Mouse (Mus musculus) CH12.LX (cell line): Measurements from ENCODE around the gene Zc3h4. TPM values are rescaled to one million over a fixed set of nuclear protein-coding genes. Genes with fewer than 3 reads are reported as not detected.

Experiments
- DNase-seq: peaks from one replicate; pipeline ENCODE4 v3.0.0-alpha.2; 2013; ENCODE audit errors: extremely low read depth
- H3K27ac ChIP-seq: 2 replicates; pipeline ENCODE4 v1.5.1; 2012; ENCODE audit warnings: low read depth, mild to moderate bottlenecking, control low read depth, moderate library complexity; ENCODE audit not compliant: insufficient read depth
- H3K27me3 ChIP-seq: replicated peaks from 2 replicates; pipeline ENCODE3; 2012; ENCODE audit warnings: inconsistent platforms
- H3K36me3 ChIP-seq, 2 experiments: replicated peaks in 1 of 2; 2 replicates each; pipeline versions ENCODE3 to v1.6.1; 2012; ENCODE audit warnings: inconsistent platforms in 1 of 2, low read length in 1 of 2, mild to moderate bottlenecking in 1 of 2, mixed read lengths in 1 of 2, moderate library complexity in 1 of 2; ENCODE audit not compliant: control insufficient read depth in 1 of 2, insufficient read depth in 1 of 2
- H3K4me1 ChIP-seq, 2 experiments: 2 replicates each; pipeline ENCODE4 v1.6.1; 2012; ENCODE audit warnings: inconsistent platforms in 1 of 2, moderate library complexity in 1 of 2; ENCODE audit not compliant: insufficient read depth in 2 of 2, control insufficient read depth in 1 of 2
- H3K4me2 ChIP-seq: 2 replicates; pipeline ENCODE4 v1.6.1; 2012; ENCODE audit warnings: low read depth, mild to moderate bottlenecking, control low read depth; ENCODE audit not compliant: poor library complexity, insufficient read depth, severe bottlenecking
- H3K4me3 ChIP-seq, 3 experiments: fragments of 150-350 bp in 1 of 3; sonication (generic) in 1 of 3; replicated peaks in 1 of 3; 2 replicates each; pipeline versions ENCODE3 to v1.5.1; 2011 to 2012; ENCODE audit warnings: low read depth in 2 of 3, low read length in 2 of 3, mild to moderate bottlenecking in 2 of 3, moderate library complexity in 2 of 3, control low read depth in 1 of 3, improper control_type of control experiment in 1 of 3, inconsistent platforms in 1 of 3, mixed read lengths in 1 of 3; ENCODE audit not compliant: poor library complexity in 1 of 3
- H3K79me2 ChIP-seq: replicated peaks from 2 replicates; pipeline ENCODE4 v1.6.1; 2012; ENCODE audit warnings: mild to moderate bottlenecking, moderate library complexity; ENCODE audit not compliant: control insufficient read depth, poor library complexity, insufficient read depth, severe bottlenecking; ENCODE audit errors: extremely low read depth
- H3K9ac ChIP-seq: 2 replicates; pipeline ENCODE4 v1.6.1; 2012; ENCODE audit warnings: low read depth, mild to moderate bottlenecking, control low read depth, moderate library complexity; ENCODE audit not compliant: insufficient read depth
- H3K9me3 ChIP-seq: replicated peaks from 2 replicates; pipeline ENCODE3; 2012; ENCODE audit warnings: low read length, inconsistent platforms, mixed read lengths
- CTCF ChIP-seq, 2 experiments: IDR thresholded peaks in 1 of 2; conservative IDR thresholded peaks in 1 of 2; 2 replicates each; pipeline ENCODE4 v1.5.1; 2011 to 2012; ENCODE audit warnings: low read depth in 2 of 2, low read length in 2 of 2, improper control_type of control experiment in 1 of 2, inconsistent platforms in 1 of 2, mild to moderate bottlenecking in 1 of 2, moderate library complexity in 1 of 2
- ELF1 ChIP-seq: IDR thresholded peaks from 2 replicates; pipeline ENCODE4 v1.6.1; 2014; ENCODE audit warnings: low read depth, mild to moderate bottlenecking, inconsistent platforms, low read length, improper control_type of control experiment
- EP300 ChIP-seq: IDR thresholded peaks from 2 replicates; pipeline ENCODE4 v1.6.1; 2011; ENCODE audit warnings: low read length, improper control_type of control experiment
- ETS1 ChIP-seq: conservative IDR thresholded peaks from 2 replicates; pipeline ENCODE4 v1.6.1; 2012; ENCODE audit warnings: low read depth, mild to moderate bottlenecking, inconsistent platforms, low read length, improper control_type of control experiment, moderate library complexity
- GABPA ChIP-seq: IDR thresholded peaks from 2 replicates; pipeline ENCODE4 v1.6.1; 2012; ENCODE audit warnings: low read depth, low read length, improper control_type of control experiment, inconsistent platforms; ENCODE audit not compliant: insufficient replicate concordance
- HCFC1 ChIP-seq: IDR thresholded peaks from 2 replicates; pipeline ENCODE4 v1.6.1; 2012; ENCODE audit warnings: low read depth, mild to moderate bottlenecking, inconsistent platforms, low read length, improper control_type of control experiment
- IRF4 ChIP-seq: IDR thresholded peaks from 2 replicates; pipeline ENCODE4 v1.6.1; 2014; ENCODE audit warnings: low read depth, mild to moderate bottlenecking, inconsistent platforms, low read length, improper control_type of control experiment
- JUN ChIP-seq: IDR thresholded peaks from 2 replicates; pipeline ENCODE4 v1.6.1; 2011; ENCODE audit warnings: low read depth, mild to moderate bottlenecking, low read length, improper control_type of control experiment, moderate library complexity; ENCODE audit not compliant: insufficient read depth
- JUND ChIP-seq: conservative IDR thresholded peaks from 2 replicates; pipeline ENCODE4 v1.6.1; 2011; ENCODE audit warnings: low read depth, low read length, improper control_type of control experiment
- KAT2A ChIP-seq: IDR thresholded peaks from 2 replicates; pipeline ENCODE4 v1.6.1; 2012; ENCODE audit warnings: low read length, improper control_type of control experiment, inconsistent platforms; ENCODE audit not compliant: insufficient replicate concordance
- MAFK ChIP-seq: IDR thresholded peaks from 2 replicates; pipeline ENCODE4 v1.6.1; 2011; ENCODE audit warnings: low read length, improper control_type of control experiment; ENCODE audit not compliant: insufficient replicate concordance
- MAZ ChIP-seq: IDR thresholded peaks from 2 replicates; pipeline ENCODE4 v1.6.1; 2012; ENCODE audit warnings: low read depth, mild to moderate bottlenecking, inconsistent platforms, low read length, improper control_type of control experiment, moderate library complexity
- MEF2A ChIP-seq: IDR thresholded peaks from 2 replicates; pipeline ENCODE4 v1.6.1; 2014; ENCODE audit warnings: low read depth, mild to moderate bottlenecking, inconsistent platforms, low read length, improper control_type of control experiment, borderline replicate concordance
- MXI1 ChIP-seq: IDR thresholded peaks from 2 replicates; pipeline ENCODE4 v1.6.1; 2011; ENCODE audit warnings: mild to moderate bottlenecking, low read depth, low read length, improper control_type of control experiment
- MYC ChIP-seq: IDR thresholded peaks from 2 replicates; pipeline ENCODE4 v1.6.1; 2011; ENCODE audit warnings: low read depth, mild to moderate bottlenecking, improper control_type of control experiment, low read length
- NELFE ChIP-seq: IDR thresholded peaks from 2 replicates; pipeline ENCODE4 v1.6.1; 2011; ENCODE audit warnings: low read depth, low read length, improper control_type of control experiment
- PAX5 ChIP-seq: IDR thresholded peaks from 2 replicates; pipeline ENCODE4 v1.6.1; 2012; ENCODE audit warnings: low read length, inconsistent platforms, mixed read lengths
- POLR2A ChIP-seq: IDR thresholded peaks from 2 replicates; pipeline ENCODE4 v1.6.1; 2011; ENCODE audit warnings: low read depth, mild to moderate bottlenecking, improper control_type of control experiment, low read length
- RAD21 ChIP-seq: IDR thresholded peaks from 2 replicates; pipeline ENCODE4 v1.6.1; 2011; ENCODE audit warnings: low read depth, mild to moderate bottlenecking, low read length, improper control_type of control experiment, moderate library complexity
- SIN3A ChIP-seq: IDR thresholded peaks from 2 replicates; pipeline ENCODE4 v1.6.1; 2012; ENCODE audit warnings: low read length, improper control_type of control experiment, inconsistent platforms
- TBP ChIP-seq: conservative IDR thresholded peaks from 2 replicates; pipeline ENCODE4 v1.6.1; 2011; ENCODE audit warnings: low read depth, low read length, improper control_type of control experiment
- UBTF ChIP-seq: IDR thresholded peaks from 2 replicates; pipeline ENCODE4 v1.6.1; 2012; ENCODE audit warnings: low read depth, mild to moderate bottlenecking, inconsistent platforms, low read length, improper control_type of control experiment, moderate library complexity
- USF2 ChIP-seq: conservative IDR thresholded peaks from 2 replicates; pipeline ENCODE4 v1.6.1; 2011; ENCODE audit warnings: low read depth, low read length, improper control_type of control experiment
- ZC3H11A ChIP-seq: IDR thresholded peaks from 2 replicates; pipeline ENCODE4 v1.6.1; 2012; ENCODE audit warnings: low read depth, mild to moderate bottlenecking, inconsistent platforms, low read length, improper control_type of control experiment
- ZKSCAN1 ChIP-seq: IDR thresholded peaks from 2 replicates; pipeline ENCODE4 v1.6.1; 2012; ENCODE audit warnings: low read depth, inconsistent platforms, low read length, improper control_type of control experiment, borderline replicate concordance
- ZMIZ1 ChIP-seq: IDR thresholded peaks from 2 replicates; pipeline ENCODE4 v1.6.1; 2012; ENCODE audit warnings: low read depth, mild to moderate bottlenecking, inconsistent platforms, low read length, improper control_type of control experiment
- ZNF384 ChIP-seq: IDR thresholded peaks from 2 replicates; pipeline ENCODE4 v1.6.1; 2012; ENCODE audit warnings: low read depth, low read length, improper control_type of control experiment, inconsistent platforms
- dilution Hi-C: fragments of 300-500 bp; cut with MboI; formaldehyde crosslinking; loops from 2 replicates; pipeline ENCODE4 v1.14.3; 2020; ENCODE audit warnings: low sequenced_read_pairs; ENCODE audit not compliant: extremely low pct_unique_long_range_greater_than_20kb, extremely low pct_ligation_motif_present
- in situ Hi-C: fragments of 300-500 bp; cut with MboI; formaldehyde crosslinking; loops from 3 replicates; pipeline ENCODE4 v1.14.3; 2019; ENCODE audit warnings: low sequenced_read_pairs, low pct_ligation_motif_present, low pct_unique_long_range_greater_than_20kb, mixed read lengths
- polyA plus RNA-seq: library from polyadenylated mRNA; unstranded; fragments of >175 nt; gene quantifications from 2 replicates; pipeline ENCODE4 v1.2.1, GENCODE M21; 2012; ENCODE audit warnings: low read depth; ENCODE audit not compliant: insufficient read length
- total RNA-seq, 2 experiments: library from RNA; depleted of rRNA; stranded (reverse); fragments of 300-350 nt in 1 of 2; fragments of >200 nt in 1 of 2; gene quantifications; 2 replicates each; pipeline ENCODE4 v1.2.3; 2012 to 2014

Zc3h4 gene
- total and polyA plus RNA-seq, 3 experiments, result 10.0 to 34.0 (median 30.4) TPM

DNA sequence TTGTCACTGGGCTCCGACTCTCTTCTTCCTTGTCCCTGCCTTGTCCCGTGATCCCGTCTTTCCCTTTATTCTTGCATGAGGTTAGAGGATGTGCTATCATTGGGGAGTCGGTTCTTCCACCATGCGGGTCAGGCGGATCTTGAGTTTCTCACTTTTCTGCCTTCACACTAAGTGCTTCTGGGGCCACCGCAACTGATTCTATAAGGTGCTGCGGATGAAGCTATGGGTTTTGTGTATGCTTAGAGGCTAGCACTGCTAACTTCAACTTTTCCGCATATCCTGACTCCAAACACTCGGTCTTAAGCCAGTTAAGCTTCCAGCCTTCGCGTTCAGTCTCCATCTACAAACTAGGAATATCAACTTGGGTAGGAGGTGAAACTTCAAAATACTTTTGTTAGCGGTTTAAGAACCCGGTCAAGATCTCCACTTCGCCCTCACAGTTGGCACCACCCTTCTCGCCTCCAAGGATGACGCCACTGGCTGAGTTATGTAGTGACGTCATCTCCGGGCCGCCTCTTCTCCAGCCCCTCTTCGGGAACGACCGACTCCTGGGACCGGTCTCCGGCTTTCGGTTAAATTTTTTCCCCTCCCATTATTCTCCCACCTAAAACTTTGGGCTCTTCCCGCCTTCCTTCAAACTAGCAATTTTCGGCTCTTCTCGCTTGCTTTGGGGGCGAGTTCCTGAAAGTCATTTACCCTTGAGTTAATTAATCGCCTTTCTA lies 1.5 kb upstream of the Zc3h4 start:
- H3K4me3 ChIP-seq, result peak overlapping the region; percentile 73 to 90 (median 87)
- peaks cover 0 to 2% of the 10 kb centered on the region in 2 experiments for H3K36me3 ChIP-seq
- peaks cover 2% of the 10 kb centered on the region for H3K27me3 ChIP-seq
- no peaks in the 10 kb centered on the region for H3K9me3 ChIP-seq
- H3K27ac ChIP-seq, result peak overlapping the region; percentile 98
- TF ChIP-seq TBP, result peak; percentile 67; the same call in 1 of the 2 replicates
- peak; percentile 37 for TF ChIP-seq POLR2A
- TF ChIP-seq JUN, result peak; percentile 68
- TF ChIP-seq MXI1, result no peak
- TF ChIP-seq ELF1, result no peak
- TF ChIP-seq HCFC1, result peak; percentile 14
- TF ChIP-seq JUND, result peak; percentile 64; the same call in 1 of the 2 replicates
- TF ChIP-seq SIN3A, result peak; percentile 22; the same call in 1 of the 2 replicates
- H3K79me2 ChIP-seq, result peaks cover 25% of the 10 kb centered on the region
- H3K4me2 ChIP-seq, result peak overlapping the region; percentile 64
- H3K4me1 ChIP-seq, result peaks cover 0 to 12% of the 10 kb centered on the region in 2 experiments; a peak in 2 of 4 replicates
- DNase-seq, result peak; percentile 93
- dilution Hi-C loops (no loop called here), in situ Hi-C loops (loop anchor here (5.0 kb wide), 2 partner anchors 33 to 68 kb away; no protein-coding TSS in a partner anchor)
- H3K9ac ChIP-seq, result peak overlapping the region; percentile 99

DNA sequence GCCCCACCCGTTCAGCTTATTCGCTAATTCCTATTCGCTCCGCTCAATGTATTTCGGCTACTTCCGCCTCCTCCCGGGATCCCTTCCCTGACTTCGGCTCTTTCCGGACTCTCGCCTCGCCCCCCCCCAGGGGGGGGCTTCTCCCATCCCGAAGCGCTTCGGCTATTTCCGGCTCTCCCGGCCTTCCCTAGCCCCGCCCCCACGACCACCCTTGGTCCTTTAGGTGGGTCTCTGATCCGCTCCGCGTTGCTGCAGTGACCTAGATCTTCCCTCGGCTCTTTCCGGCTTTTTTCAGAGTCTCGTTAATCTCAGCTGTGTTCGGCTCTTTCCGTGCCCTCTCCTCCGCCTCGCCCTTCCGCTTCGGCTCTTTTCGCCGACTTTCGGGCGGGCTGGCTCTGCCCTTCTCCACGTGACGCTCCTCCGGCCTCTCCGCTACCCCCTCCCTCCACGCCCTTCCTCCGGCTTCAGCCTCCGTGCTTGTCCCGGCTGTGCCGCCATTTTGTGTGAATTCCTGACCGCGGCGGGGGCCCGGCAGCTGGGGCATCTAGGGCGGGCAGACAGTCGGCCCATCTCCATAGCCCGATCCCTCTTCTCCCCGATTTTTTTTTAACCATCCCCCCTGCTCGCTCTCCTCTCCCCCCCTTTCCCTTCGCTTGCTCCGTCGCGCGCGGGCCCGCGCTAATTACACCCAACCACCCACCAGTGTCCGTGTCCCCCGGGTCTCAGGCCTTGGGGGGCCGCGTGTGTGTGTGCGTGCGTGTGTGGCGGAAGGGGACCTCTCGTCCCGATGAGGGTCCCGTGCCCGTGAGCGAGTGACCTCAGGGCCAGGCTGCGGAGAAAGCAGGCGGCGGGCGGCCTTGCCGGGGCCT lies 656 bp upstream of the Zc3h4 start:
- Histone ChIP-seq H3K4me3 (peak overlapping the region; percentile 87 to 91 (median 90)), H3K27ac (peak overlapping the region; percentile 98), H3K27me3 (no peaks in the 10 kb centered on the region), H3K79me2 (peaks cover 28% of the 10 kb centered on the region), H3K9ac (peak overlapping the region; percentile 99), H3K4me1 (peaks cover 2 to 20% of the 10 kb centered on the region in 2 experiments; a peak in 2 of 4 replicates), H3K4me2 (0 out of 2 replicates have a peak overlapping the region, but pooled peaks have one; percentile 17), H3K36me3 (peaks cover 0 to 5% of the 10 kb centered on the region in 2 experiments), H3K9me3 (no peaks in the 10 kb centered on the region)
- in situ Hi-C loops, result loop anchor here (5.0 kb wide), 2 partner anchors 32 to 67 kb away; no protein-coding TSS in a partner anchor
- DNase-seq, result peak; percentile 95
- dilution Hi-C loops, result no loop called here
- TF ChIP-seq ELF1, result peak; percentile 86
- peak; percentile 90 for TF ChIP-seq USF2
- no peak; the same call in 1 of the 2 replicates for TF ChIP-seq MXI1
- no peak; the same call in 1 of the 2 replicates for TF ChIP-seq TBP
- TF ChIP-seq ZC3H11A, result no peak
- no peak for TF ChIP-seq RAD21
- TF ChIP-seq ZNF384, result no peak
- TF ChIP-seq MAFK, result no peak
- peak; percentile 76 for TF ChIP-seq MYC
- no peak for TF ChIP-seq GABPA
- no peak for TF ChIP-seq ZKSCAN1
- TF ChIP-seq UBTF, result peak; percentile 25; the same call in 1 of the 2 replicates
- no peak for TF ChIP-seq EP300
- TF ChIP-seq CTCF (conservative IDR thresholded peaks at IDR 0.05 in 1 of 2, IDR thresholded peaks at IDR 0.05 in 1 of 2; ENCODE audit: low read depth in 2 of 2, low read length in 2 of 2), result no peak
- TF ChIP-seq PAX5, result no peak
- TF ChIP-seq MEF2A, result 0 out of 2 replicates have a peak, but pooled peaks have one; percentile 21
- TF ChIP-seq HCFC1, result peak; percentile 18
- peak; percentile 31; the same call in 1 of the 2 replicates for TF ChIP-seq KAT2A
- TF ChIP-seq NELFE, result peak; percentile 69
- TF ChIP-seq JUN, result no peak
- TF ChIP-seq ETS1, result peak; percentile 49; the same call in 1 of the 2 replicates
- TF ChIP-seq POLR2A, result peak; percentile 52
- TF ChIP-seq MAZ, result peak; percentile 60
- peak; percentile 79 for TF ChIP-seq ZMIZ1
- TF ChIP-seq IRF4, result peak; percentile 20; the same call in 1 of the 2 replicates
